Mouse (Mus musculus) olfactory bulb, adult 2 months (tissue): ENCODE results near the gene Adk. TPM values are rescaled to one million over a fixed set of nuclear protein-coding genes. Genes with fewer than 3 reads are reported as not detected.

ENCODE experiments used
- H3K27ac ChIP-seq: fragments of 200-500 bp; 2 replicates; pipeline ENCODE4 v1.5.1; 2012; ENCODE audit warnings: low read depth, low read length; ENCODE audit not compliant: insufficient read depth
- H3K4me1 ChIP-seq: fragments of 200-500 bp; 2 replicates; pipeline ENCODE4 v1.6.1; 2012; ENCODE audit warnings: low read length; ENCODE audit not compliant: control insufficient read depth, insufficient read depth
- H3K4me3 ChIP-seq: fragments of 200-500 bp; 2 replicates; pipeline ENCODE4 v1.5.1; 2012; ENCODE audit warnings: mild to moderate bottlenecking, low read depth, low read length, moderate library complexity; ENCODE audit not compliant: insufficient read depth
- CTCF ChIP-seq: fragments of 200-500 bp; IDR thresholded peaks from 2 replicates; pipeline ENCODE4 v1.5.1; 2012; ENCODE audit warnings: low read depth, mild to moderate bottlenecking, low read length, moderate library complexity; ENCODE audit not compliant: insufficient read depth
- POLR2A ChIP-seq: fragments of 200-500 bp; IDR thresholded peaks from 2 replicates; pipeline ENCODE4 v1.6.1; 2012; ENCODE audit warnings: mild to moderate bottlenecking, low read depth, low read length, moderate library complexity; ENCODE audit not compliant: insufficient read depth
- WGBS: fragments of 180-500 bp; shearing (Covaris S2); methylation state at CpG from one replicate; pipeline ENCODE4 v1.1.7; 2018; 5-methylcytosine and 5-hydroxymethylcytosine counted together
- polyA plus RNA-seq: library from polyadenylated mRNA; stranded (reverse); fragments of >200 nt; gene quantifications from 2 replicates; pipeline ENCODE4 v1.2.4, GENCODE M21; 2012; ENCODE audit warnings: low replicate concordance; ENCODE audit not compliant: missing spikeins, insufficient read depth, insufficient read length

The Adk gene
- polyA plus RNA-seq, 1 experiment = not detected

DNA sequence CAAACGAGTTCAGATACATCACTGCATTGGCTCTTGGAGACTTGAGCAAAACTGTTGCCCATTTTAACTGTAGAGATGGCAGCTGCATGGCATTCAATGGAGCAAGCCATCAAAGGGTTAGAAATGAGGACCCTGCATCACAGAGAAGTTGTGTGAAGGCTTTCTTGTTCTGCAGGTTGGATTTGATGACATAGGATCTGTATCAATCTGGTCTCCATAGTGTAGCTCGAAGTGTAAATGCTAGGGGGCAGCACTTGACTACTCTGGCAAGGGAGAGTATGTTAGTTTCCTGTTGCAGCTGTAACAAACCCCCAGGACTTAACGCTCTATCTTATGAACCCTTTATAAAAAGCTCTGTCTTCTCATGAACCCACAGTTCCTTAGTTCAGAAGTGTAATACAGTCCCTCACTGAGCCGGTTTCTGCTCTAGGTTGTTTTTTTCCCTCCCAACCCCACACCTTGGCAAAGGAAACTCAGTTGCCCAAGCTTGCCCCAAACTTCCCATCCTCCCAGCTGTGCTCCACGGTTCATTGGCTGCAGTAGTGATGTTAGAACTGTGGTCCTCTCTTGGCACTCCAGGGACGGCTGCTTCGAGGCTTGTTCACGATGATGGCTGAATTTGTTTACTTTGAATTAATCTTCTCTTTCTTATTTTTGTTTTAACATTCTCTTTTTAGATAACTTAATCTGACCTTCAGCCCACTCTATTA, 91.2 kb downstream of the Adk start:
- Histone ChIP-seq H3K27ac (peak overlapping the region; percentile 42; the same call in 1 of the 2 replicates), H3K4me1 (peaks cover 2% of the 10 kb centered on the region; the same call in 1 of the 2 replicates), H3K4me3 (no peak overlapping the region)
- TF ChIP-seq POLR2A (no peak), CTCF (no peak)
- WGBS = 28% methylated on average over 8 of the region's 8 CpGs

DNA sequence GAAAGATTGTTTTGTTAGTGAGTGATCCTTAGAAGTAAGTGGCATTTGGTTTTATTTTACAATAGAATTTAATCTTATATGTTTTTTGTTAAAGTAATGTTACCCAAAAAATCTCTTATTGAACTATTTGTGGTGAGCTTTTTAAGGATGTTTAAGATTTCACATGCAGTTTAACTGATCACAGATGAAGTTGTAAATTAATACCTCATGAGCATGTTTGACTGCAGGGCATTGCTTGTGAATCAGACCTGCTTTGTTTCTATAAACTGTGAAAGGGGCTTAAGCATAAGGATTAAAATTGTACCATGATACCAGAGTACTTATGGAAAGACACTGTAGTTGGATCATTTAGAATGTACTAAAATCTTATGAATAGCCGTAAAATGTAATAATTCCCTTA, 94.8 kb downstream of the Adk start:
- no peak overlapping the region for H3K27ac ChIP-seq
- peaks cover 5% of the 10 kb centered on the region; the same call in 1 of the 2 replicates for H3K4me1 ChIP-seq
- TF ChIP-seq CTCF = no peak
- TF ChIP-seq POLR2A = no peak
- WGBS = 98% methylated on average over 1 of the region's 1 CpGs
- H3K4me3 ChIP-seq = no peak overlapping the region

GRCm38 (mm10) chr14:21150301-21150700, 97.9 kb downstream of the Adk start:
- Histone ChIP-seq H3K27ac (peak overlapping the region; percentile 69), H3K4me3 (no peak overlapping the region), H3K4me1 (peaks cover 3% of the 10 kb centered on the region; the same call in 1 of the 2 replicates)
- TF ChIP-seq CTCF (no peak), POLR2A (no peak)
- WGBS = 24% methylated on average over 4 of the region's 4 CpGs

- 83% methylated on average over 6 of the region's 6 CpGs for WGBS
- TF ChIP-seq POLR2A = no peak
- TF ChIP-seq CTCF = no peak
- Histone ChIP-seq H3K4me1 (peaks cover 5% of the 10 kb centered on the region; the same call in 1 of the 2 replicates), H3K4me3 (no peak overlapping the region), H3K27ac (no peak overlapping the region)
Observed at GRCm38 (mm10) chr14:21152055-21152454, 99.7 kb downstream of the Adk start.

- no peak overlapping the region for H3K4me3 ChIP-seq
- no peaks in the 10 kb centered on the region for H3K4me1 ChIP-seq
- no peak for TF ChIP-seq POLR2A
- TF ChIP-seq CTCF = no peak
- WGBS = 54% methylated on average over 10 of the region's 10 CpGs
- H3K27ac ChIP-seq = no peak overlapping the region
Observed at GRCm38 (mm10) chr14:21165706-21166105, 113.3 kb downstream of the Adk start.

- no peak overlapping the region for H3K27ac ChIP-seq
- WGBS = 92% methylated on average over 3 of the region's 3 CpGs
- TF ChIP-seq POLR2A (no peak), CTCF (no peak)
- no peak overlapping the region for H3K4me3 ChIP-seq
- no peaks in the 10 kb centered on the region for H3K4me1 ChIP-seq
Observed at GRCm38 (mm10) chr14:21166114-21166513, 113.7 kb downstream of the Adk start.

GRCm38 (mm10) chr14:21173973-21174745, 121.8 kb downstream of the Adk start:
- H3K4me3 ChIP-seq = no peak overlapping the region
- WGBS = 92% methylated on average over 1 of the region's 1 CpGs
- TF ChIP-seq POLR2A = no peak
- no peak for TF ChIP-seq CTCF
- no peak overlapping the region for H3K27ac ChIP-seq
- H3K4me1 ChIP-seq = no peaks in the 10 kb centered on the region

DNA sequence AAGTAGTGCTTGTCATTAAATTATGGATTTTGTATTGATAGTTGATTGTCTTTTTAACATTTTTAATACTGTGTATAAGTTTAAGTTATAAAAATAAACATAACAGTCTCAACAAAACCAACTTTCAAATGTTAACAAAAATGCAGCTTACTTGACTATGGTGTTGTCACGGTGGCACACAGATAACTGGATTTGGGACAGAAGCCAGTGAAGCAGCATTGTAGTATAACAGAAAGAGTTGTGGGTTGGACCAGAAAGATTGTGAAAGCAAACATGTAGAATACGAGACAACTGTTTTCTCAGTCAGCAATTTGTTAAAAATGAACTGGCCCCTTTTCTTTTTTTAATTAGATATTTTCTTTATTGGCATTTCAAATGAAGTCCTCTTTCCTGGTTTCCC, 122.4 kb downstream of the Adk start:
- Histone ChIP-seq H3K27ac (no peak overlapping the region), H3K4me1 (no peaks in the 10 kb centered on the region), H3K4me3 (no peak overlapping the region)
- 75% methylated on average over 2 of the region's 2 CpGs for WGBS
- TF ChIP-seq POLR2A (no peak), CTCF (no peak)

DNA sequence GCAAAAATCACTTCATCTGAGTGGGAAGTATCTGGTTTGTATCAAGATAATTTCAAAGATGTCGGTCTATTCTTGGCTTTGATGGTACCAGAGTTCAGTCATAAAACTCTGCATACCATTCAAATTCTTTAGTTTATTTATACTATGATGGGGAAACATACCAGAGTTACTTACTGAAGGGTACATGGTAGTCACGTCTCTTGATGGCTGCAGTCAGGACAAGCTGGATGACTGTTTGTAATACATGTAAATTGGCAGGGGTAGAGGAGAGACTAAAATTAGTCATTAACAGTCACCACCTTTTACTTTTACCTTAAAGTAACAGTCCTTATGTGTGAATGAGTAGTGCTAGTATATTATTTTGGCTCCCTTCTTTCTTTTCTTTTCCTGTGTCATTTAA, 125.4 kb downstream of the Adk start:
- H3K4me1 ChIP-seq = no peaks in the 10 kb centered on the region
- TF ChIP-seq CTCF (no peak), POLR2A (no peak)
- WGBS = 88% methylated on average over 2 of the region's 2 CpGs
- H3K27ac ChIP-seq = no peak overlapping the region
- no peak overlapping the region for H3K4me3 ChIP-seq
